Mouse (Mus musculus): ENCODE measurements around the gene Pikfyve. TPM values are rescaled to one million over a fixed set of nuclear protein-coding genes. Genes with fewer than 3 reads are reported as not detected.

The Pikfyve gene
- total and polyA plus RNA-seq, 3 experiments, result 2.5 to 10.3 (median 9.6) TPM

GRCm38 (mm10) chr1:65308476-65308875 is 122.0 kb downstream of the Pikfyve start:
- no peak for TF ChIP-seq CTCF (IDR thresholded peaks at IDR 0.05)
- no peak for TF ChIP-seq POLR2A (IDR thresholded peaks at IDR 0.05; ENCODE audit: insufficient read depth, low read depth, low read length)
- no peak for TF ChIP-seq EP300 (IDR thresholded peaks at IDR 0.05; ENCODE audit: insufficient read depth, low read depth, low read length)
- Histone ChIP-seq H3K36me3 (ENCODE audit: control insufficient read depth, insufficient read depth, low read length) (no peaks in the 10 kb centered on the region), H3K9ac (ENCODE audit: low read depth, low read length) (no peak overlapping the region), H3K4me1 (ENCODE audit: control insufficient read depth, insufficient read depth, low read length) (no peaks in the 10 kb centered on the region), H3K4me3 (no peak overlapping the region), H3K27me3 (ENCODE audit: control insufficient read depth, insufficient read depth, low read length) (no peaks in the 10 kb centered on the region), H3K27ac (no peak overlapping the region), H3K79me2 (replicated peaks; ENCODE audit: control insufficient read depth, insufficient read depth, low read length) (no peaks in the 10 kb centered on the region)
- DNase-seq, result no peak
- 80% methylated on average over 3 of the region's 3 CpGs for WGBS
- intact Hi-C loops (cut with DNase I), result no loop called here

- Histone ChIP-seq H3K79me2 (replicated peaks; ENCODE audit: control insufficient read depth, insufficient read depth, low read length) (no peaks in the 10 kb centered on the region), H3K4me3 (no peak overlapping the region), H3K9ac (ENCODE audit: low read depth, low read length) (no peak overlapping the region), H3K27me3 (ENCODE audit: control insufficient read depth, insufficient read depth, low read length) (no peaks in the 10 kb centered on the region; the same call in 1 of the 2 replicates), H3K4me1 (ENCODE audit: control insufficient read depth, insufficient read depth, low read length) (no peaks in the 10 kb centered on the region), H3K27ac (no peak overlapping the region), H3K36me3 (ENCODE audit: control insufficient read depth, insufficient read depth, low read length) (no peaks in the 10 kb centered on the region)
- no peak for DNase-seq
- whole genome bisulfite sequencing, result 2% methylated on average over 29 of the region's 29 CpGs
- no peak for TF ChIP-seq EP300 (IDR thresholded peaks at IDR 0.05; ENCODE audit: insufficient read depth, low read depth, low read length)
- intact Hi-C loops (cut with DNase I), result loop anchor here (10.0 kb wide), 2 partner anchors 793 to 1343 kb away; no protein-coding TSS in a partner anchor
Observed at GRCm38 (mm10) chr1:65311214-65311933, 124.9 kb downstream of the Pikfyve start.

GRCm38 (mm10) chr1:65312118-65312517 is 125.6 kb downstream of the Pikfyve start:
- TF ChIP-seq EP300 (IDR thresholded peaks at IDR 0.05; ENCODE audit: insufficient read depth, low read depth, low read length), result no peak
- TF ChIP-seq POLR2A (IDR thresholded peaks at IDR 0.05; ENCODE audit: insufficient read depth, low read depth, low read length), result no peak
- TF ChIP-seq CTCF (IDR thresholded peaks at IDR 0.05), result peak; percentile 65
- Histone ChIP-seq H3K27me3 (ENCODE audit: control insufficient read depth, insufficient read depth, low read length) (no peaks in the 10 kb centered on the region; the same call in 1 of the 2 replicates), H3K79me2 (replicated peaks; ENCODE audit: control insufficient read depth, insufficient read depth, low read length) (no peaks in the 10 kb centered on the region), H3K9ac (ENCODE audit: low read depth, low read length) (no peak overlapping the region), H3K36me3 (ENCODE audit: control insufficient read depth, insufficient read depth, low read length) (no peaks in the 10 kb centered on the region), H3K4me3 (no peak overlapping the region), H3K4me1 (ENCODE audit: control insufficient read depth, insufficient read depth, low read length) (no peaks in the 10 kb centered on the region), H3K27ac (no peak overlapping the region)
- DNase-seq, result no peak
- 9% methylated on average over 7 of the region's 7 CpGs for WGBS
- intact Hi-C loops (cut with DNase I), result loop anchor here (10.0 kb wide), 2 partner anchors 793 to 1343 kb away; no protein-coding TSS in a partner anchor

- Histone ChIP-seq H3K36me3 (ENCODE audit: control insufficient read depth, insufficient read depth, low read length) (no peaks in the 10 kb centered on the region), H3K27ac (no peak overlapping the region), H3K27me3 (ENCODE audit: control insufficient read depth, insufficient read depth, low read length) (no peaks in the 10 kb centered on the region; the same call in 1 of the 2 replicates), H3K9ac (ENCODE audit: low read depth, low read length) (no peak overlapping the region), H3K4me1 (ENCODE audit: control insufficient read depth, insufficient read depth, low read length) (no peaks in the 10 kb centered on the region), H3K79me2 (replicated peaks; ENCODE audit: control insufficient read depth, insufficient read depth, low read length) (no peaks in the 10 kb centered on the region), H3K4me3 (no peak overlapping the region)
- TF ChIP-seq CTCF (IDR thresholded peaks at IDR 0.05), result no peak
- TF ChIP-seq EP300 (IDR thresholded peaks at IDR 0.05; ENCODE audit: insufficient read depth, low read depth, low read length), result no peak
- no peak for TF ChIP-seq POLR2A (IDR thresholded peaks at IDR 0.05; ENCODE audit: insufficient read depth, low read depth, low read length)
- 53% methylated on average over 2 of the region's 2 CpGs for WGBS
- DNase-seq, result no peak
- intact Hi-C loops (cut with DNase I), result loop anchor here (10.0 kb wide), 2 partner anchors 792 to 1342 kb away; no protein-coding TSS in a partner anchor
Observed at GRCm38 (mm10) chr1:65312896-65313295, 126.4 kb downstream of the Pikfyve start.

- H3K9ac ChIP-seq (ENCODE audit: low read depth, low read length), result no peak overlapping the region
- intact Hi-C loops (cut with DNase I), result loop anchor here (10.0 kb wide), 2 partner anchors 790 to 1340 kb away; no protein-coding TSS in a partner anchor
- H3K4me1 ChIP-seq (ENCODE audit: control insufficient read depth, insufficient read depth, low read length), result no peaks in the 10 kb centered on the region
- no peak overlapping the region for H3K27ac ChIP-seq
- DNase-seq, result no peak
- H3K79me2 ChIP-seq (replicated peaks; ENCODE audit: control insufficient read depth, insufficient read depth, low read length), result no peaks in the 10 kb centered on the region
- no peaks in the 10 kb centered on the region for H3K36me3 ChIP-seq (ENCODE audit: control insufficient read depth, insufficient read depth, low read length)
- no peak for TF ChIP-seq EP300 (IDR thresholded peaks at IDR 0.05; ENCODE audit: insufficient read depth, low read depth, low read length)
- WGBS, result 56% methylated on average over 13 of the region's 13 CpGs
- H3K4me3 ChIP-seq, result no peak overlapping the region
- no peaks in the 10 kb centered on the region; the same call in 1 of the 2 replicates for H3K27me3 ChIP-seq (ENCODE audit: control insufficient read depth, insufficient read depth, low read length)
Observed at GRCm38 (mm10) chr1:65314054-65315021, 127.9 kb downstream of the Pikfyve start.
